Mouse (Mus musculus) right cerebral cortex, postnatal 4 days (tissue): ENCODE results near the gene 1700012A03Rik.

Source experiments
- DNase-seq: peaks from one replicate; pipeline ENCODE4 v3.0.0-alpha.2; 2022

1700012A03Rik gene

DNA sequence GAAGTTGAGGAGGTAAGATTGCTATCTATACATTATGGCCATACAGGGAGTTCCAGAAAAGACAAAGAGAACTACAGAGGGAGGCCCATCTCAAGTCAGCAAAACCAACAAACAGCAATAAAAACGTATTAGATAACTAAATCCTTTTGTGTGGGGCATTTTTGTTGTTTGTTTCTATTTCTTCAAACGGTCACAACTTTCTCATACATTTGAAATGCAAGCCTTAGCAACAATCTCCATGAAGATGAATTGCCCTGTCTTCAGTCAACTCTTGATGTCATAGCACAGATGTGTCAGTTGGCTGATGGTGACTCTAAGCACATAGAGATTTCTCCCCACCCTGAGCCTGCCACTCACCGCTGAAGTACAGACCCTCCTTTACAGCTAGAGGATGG, at the start of gene 1700012A03Rik:
Gene 1700012A03Rik, plus strand, starts transcription at position 296 of the 395 bp plus-strand sequence.
- DNase-seq: no peak

DNA sequence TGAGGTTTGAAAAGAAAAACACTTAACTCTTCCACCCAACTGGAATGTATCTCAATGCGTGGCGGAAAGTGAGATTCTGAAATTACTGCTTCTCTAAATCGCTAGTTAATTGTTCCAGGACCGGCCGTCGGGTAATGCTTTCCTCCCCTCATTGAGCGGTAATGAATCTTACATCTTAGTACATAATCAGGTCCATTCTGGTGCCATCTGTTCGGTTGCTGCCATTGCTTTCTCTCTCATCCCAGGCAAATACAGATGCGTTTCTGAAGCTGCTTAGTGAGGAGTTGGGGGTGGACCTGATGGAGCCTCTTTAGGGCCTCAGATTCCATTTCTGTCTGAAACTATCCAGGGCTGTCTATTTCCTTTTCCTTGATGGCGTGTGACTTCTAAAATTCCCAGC, 45.8 kb upstream of the 1700012A03Rik start:
- no peak for DNase-seq

- DNase-seq: no peak
These were observed 44.1 kb upstream of the 1700012A03Rik start for GRCm38 (mm10) chr6:32005914-32006313.

- DNase-seq: no peak
These were observed 43.7 kb upstream of the 1700012A03Rik start for GRCm38 (mm10) chr6:32006382-32006781.

DNA sequence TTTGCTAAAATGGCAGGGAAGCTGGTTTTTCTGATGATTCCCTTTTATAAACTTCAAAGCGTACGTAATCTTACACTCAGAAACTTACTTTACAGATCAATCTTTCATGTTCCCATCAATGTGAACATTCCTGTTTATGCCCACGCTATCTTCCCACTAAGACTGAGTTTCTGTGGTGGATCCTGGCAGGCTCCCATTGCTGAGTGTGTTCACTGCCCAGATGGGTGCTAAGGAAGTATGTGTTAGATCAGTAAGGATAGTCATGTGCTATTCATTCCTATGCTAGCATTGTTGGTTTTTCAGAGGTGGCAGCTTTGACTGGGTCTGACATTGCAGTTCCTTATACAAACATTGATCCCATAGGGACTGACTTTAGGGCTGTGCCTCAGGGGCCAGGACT, 42.7 kb upstream of the 1700012A03Rik start:
- no peak for DNase-seq

DNA sequence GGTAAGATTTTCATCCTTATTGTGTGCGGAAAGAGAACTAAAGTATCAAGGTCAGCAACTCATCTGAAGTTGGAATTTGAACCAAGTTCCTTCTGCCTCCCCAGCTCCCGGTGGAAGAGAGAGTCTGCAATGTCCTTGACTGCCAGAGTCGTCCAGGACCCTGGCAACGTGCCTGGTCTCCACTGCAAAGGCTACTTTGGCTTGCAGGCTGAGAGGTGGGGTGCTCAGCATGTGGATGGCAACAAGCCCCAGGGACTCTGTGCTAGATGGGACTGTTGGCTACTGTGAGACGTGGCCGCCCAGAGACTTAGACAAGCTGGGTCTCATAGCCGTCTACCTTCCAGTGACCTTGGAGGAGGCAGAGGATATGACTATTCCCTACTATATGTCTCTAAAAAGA, 33.2 kb upstream of the 1700012A03Rik start:
- peak; percentile 26 for DNase-seq

DNA sequence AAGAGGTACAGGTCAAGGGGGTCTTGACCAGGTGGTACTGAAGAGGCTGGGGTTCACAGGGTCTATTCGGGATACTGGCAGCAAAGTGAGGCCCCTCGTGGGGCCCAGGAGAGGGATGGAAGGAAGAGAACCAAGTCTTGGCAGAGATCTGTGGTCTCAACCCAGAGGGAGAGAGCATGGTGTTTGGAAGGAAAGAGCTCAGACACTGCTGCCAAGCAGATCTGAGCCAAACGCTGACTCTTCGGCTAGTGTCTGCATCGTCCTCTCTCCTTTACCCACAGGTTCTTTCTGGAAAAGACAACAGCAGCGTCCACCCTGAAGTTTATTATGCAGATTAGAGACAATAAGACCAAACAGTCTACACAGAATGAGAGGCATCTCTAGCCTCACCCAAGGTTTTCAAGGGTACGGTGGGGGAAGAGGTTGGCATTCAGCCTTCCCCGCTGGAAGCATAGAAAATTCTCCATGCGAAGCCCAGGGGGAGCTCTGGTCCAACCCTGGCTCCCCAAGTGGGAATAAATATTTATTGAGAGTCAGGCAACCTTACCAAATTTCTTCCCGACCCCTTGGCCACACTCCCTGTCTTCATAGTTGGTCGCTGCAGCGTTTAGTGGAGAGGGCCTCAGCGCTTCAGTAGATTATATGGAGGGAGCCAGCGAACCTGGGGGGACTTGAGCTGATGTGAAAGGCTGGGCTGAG, 32.5 kb upstream of the 1700012A03Rik start:
- peak; percentile 8 for DNase-seq

DNA sequence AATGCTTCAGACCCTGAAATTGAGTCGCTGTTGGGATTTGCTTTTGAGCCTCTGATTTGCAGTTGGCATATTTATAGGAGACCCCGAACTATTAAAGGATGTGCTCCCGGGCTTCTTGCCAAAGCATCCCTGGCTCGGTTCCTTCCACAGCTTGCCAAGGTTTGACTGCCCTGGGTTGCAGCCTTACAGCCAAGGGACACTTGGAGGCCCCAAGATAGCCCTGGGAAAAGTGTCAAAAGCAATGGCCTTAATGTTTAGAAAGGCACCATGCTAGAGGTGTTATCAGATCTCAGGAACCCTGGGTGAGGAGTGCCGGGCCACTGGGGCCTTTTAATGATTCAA, 32.0 kb upstream of the 1700012A03Rik start:
- peak; percentile 58 for DNase-seq

GRCm38 (mm10) chr6:32021853-32022536, 28.1 kb upstream of the 1700012A03Rik start:
- no peak for DNase-seq

DNA sequence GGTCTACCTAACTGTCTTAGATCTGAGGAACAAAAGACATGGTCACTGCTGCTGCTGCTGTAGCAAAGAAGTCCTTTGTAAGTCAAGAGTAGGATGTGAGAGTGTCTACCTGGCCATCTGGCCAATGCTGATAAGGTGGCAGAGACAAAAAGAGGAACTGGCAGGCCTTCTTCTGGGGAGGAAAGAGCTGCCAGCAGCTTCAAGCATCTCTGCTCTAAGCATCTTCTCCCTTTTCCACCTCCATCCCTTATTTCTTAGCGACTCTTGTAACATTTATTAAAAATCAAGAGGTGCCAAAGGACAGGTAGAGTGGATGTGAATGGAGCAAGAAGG, 27.5 kb upstream of the 1700012A03Rik start:
- DNase-seq: no peak

- DNase-seq: no peak
These were observed 21.6 kb upstream of the 1700012A03Rik start for GRCm38 (mm10) chr6:32028228-32029009.

DNA sequence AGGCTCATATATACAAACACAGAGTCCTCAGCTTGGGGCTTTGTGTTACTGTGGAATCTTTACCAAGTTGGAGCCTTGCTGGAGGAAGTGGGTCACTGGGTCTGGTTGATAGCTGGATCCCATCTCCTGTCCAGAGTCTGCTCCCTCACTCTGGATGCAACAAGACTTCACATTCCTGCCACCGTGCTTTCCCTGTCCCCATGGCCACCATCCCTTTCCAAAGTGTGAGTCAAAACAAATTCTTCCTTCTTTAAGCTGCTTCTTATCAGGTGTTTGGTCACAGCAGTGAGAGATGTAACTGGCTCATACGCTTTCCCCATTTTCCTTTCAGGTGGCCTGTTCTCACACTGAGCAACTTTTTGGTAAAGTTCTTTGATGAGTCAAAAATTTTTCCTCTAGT, 15.8 kb upstream of the 1700012A03Rik start:
- no peak for DNase-seq

DNA sequence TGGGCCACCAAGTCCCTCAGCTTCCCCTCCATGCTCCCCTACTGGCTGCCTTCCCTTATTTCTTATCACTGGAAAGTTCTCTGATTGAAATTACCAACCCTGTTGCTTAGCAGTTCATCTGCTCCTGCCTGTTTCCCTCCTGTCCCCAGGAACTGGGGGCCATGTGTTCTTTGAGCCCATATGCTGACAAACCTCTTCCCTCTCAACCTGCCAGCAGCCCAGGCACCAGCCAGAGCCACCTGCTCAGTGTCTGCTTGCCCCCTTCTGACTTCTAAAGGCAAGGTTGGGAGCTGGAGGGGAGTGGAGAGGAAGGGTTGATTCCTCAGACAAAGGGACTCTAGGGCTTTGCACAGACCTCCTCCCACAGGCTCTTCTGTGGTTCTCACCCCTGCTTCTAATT, 4.7 kb upstream of the 1700012A03Rik start:
- DNase-seq: no peak

GRCm38 (mm10) chr6:32049256-32049950, 643 bp upstream of the 1700012A03Rik start:
- no peak for DNase-seq

DNA sequence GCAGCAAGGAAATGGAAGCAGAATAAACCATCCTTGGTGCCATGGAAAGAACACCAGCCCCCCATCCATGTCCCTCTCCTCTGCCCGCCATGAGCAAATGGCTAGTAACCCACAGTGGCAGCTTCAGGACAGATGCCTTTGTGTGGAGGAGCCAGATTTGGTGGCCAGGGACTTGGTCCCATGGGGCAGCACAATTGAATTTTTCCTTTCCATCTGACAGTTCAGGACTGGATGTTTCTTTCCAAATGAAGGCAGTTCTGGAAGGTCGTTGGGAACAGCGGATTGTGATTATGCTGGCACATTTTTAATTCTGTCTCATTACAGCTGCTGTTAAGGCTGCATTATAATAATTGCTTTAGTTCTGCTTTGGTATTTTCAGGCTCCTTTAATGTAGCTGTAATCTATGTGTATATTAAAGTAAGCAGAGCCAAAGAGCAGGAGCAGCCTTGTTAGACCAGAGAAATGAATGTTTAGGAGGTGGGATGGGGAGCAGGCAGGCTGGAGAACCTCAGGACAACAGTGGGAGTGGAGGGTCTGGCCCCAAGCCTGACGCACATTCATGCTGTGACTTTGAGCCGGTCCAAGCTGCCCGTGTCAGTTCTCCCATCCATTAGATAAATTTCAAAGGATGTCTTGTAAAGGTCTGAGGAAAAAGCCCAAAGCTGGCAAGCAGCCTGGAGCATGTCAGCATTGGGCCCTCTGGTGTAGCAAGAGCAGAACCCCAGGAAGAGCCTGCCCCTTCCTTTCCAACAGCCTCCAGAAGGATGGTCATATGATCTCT, 2.3 kb downstream of the 1700012A03Rik start:
- peak; percentile 32 for DNase-seq

DNA sequence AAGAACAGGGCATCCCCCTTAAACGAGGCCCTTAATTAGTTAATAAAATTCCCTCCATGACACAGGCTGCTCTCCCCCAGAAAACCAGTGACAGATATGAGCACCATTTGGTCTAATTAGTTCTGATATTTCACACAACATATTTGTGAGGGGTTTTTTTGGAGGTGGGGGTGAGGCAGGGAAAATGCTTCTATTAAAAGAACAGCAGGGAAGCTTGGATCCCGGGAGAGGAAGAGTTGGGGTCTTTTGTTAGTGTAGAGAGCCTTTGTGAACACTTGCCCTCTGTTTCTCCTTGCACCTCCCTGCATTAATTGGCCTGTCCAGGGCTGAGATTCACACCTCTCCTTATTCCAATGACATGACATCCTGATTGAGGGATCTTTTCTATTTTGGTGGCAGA, 6.5 kb downstream of the 1700012A03Rik start:
- no peak for DNase-seq

- DNase-seq: no peak
These were observed 8.5 kb downstream of the 1700012A03Rik start for GRCm38 (mm10) chr6:32058571-32058970.

DNA sequence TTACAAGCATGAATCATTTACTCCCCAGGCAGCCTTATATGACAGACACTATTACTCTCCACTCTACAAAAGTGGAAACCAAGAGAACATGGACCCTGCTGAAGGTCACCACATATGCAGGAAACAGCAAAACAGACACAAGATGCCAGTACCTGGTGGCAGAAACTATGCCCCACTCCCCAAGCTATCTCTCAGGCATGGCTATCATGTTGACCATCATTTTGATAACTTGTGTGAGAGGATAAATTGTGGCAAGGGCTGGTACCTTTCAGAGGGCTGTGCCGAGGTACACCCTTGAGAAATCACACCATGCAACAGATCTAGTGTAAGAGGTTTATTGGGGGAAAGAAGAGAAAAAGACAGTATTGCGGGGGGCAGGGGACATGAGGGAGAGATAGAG, 10.6 kb downstream of the 1700012A03Rik start:
- DNase-seq: no peak

GRCm38 (mm10) chr6:32061266-32061665, 11.2 kb downstream of the 1700012A03Rik start:
- no peak for DNase-seq

DNA sequence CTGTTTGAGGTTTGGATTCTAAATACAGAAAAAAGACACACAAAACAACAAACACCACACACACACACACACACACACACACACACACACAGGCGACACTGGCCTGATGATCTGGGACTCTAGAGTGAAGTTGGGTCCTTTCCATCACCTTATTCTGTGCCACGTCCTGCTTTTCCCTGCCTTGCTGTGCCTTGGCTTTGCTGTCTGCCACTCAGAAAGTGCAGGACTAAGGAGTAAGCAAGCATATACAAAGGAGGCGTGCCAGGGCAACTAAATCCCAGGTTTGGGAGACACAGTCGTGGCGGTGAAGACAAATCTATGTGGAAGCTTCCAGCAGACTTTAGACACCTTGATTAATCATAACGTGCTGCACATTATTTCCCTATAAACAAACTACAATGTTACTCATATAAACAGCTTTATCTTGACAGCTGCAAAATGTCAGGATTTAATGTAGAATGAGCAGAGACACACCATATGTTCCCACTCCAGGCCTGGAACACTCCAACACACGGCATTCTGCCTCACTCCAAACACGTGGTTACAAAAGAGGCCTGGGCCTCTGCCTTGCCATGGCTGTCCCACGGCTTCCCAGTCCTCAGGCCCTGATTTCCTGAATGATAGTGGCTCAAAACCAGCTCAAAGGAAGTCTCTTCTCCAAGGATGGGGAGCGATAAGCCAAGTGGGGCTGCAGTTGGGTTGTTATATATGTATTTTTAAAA, 15.9 kb downstream of the 1700012A03Rik start:
- DNase-seq: no peak

- no peak for DNase-seq
These were observed 22.1 kb downstream of the 1700012A03Rik start for GRCm38 (mm10) chr6:32072161-32072560.

DNA sequence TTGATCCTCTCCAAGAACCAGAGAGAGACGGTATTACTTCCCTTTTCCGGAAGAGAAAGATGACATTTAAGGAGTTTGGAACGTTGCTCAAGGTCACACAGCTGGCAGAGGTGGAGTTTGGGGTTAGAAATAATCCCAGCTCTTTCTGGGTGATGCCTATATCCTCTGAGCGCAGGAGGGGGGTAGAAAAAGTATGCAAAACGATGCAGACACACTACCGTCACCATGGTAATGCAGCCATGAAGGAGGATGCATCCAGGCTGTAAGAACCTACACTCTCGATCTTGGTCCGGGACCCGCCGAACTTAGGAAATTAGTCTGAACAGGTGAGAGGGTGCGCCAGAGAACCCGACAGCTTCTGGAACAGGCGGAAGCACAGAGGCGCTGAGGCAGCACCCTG, 43.3 kb downstream of the 1700012A03Rik start:
- DNase-seq: no peak
